Mouse (Mus musculus) forebrain, embryonic 14.5 days (tissue): Measurements from ENCODE around the gene Vgll3. TPM values are rescaled to one million over a fixed set of nuclear protein-coding genes. Genes with fewer than 3 reads are reported as not detected.

Source experiments
- ATAC-seq: fragments of 200-750 bp; cut with Nextera tagmentation; 2 replicates; pipeline ENCODE4 v1.8.0; 2017; ENCODE audit warnings: mild to moderate bottlenecking, moderate library complexity
- DNase-seq: peaks from one replicate; pipeline ENCODE4 v3.0.0-alpha.2; 2015; ENCODE audit warnings: low spot score
- H3K27ac ChIP-seq: fragments of 300-500 bp; sonication (generic); 2 replicates; pipeline ENCODE4 v1.5.1; 2014; ENCODE audit warnings: low read depth, mild to moderate bottlenecking, control low read depth, low read length, moderate library complexity
- H3K27me3 ChIP-seq: fragments of 300-500 bp; sonication (generic); replicated peaks from 2 replicates; pipeline ENCODE4 v1.6.1; 2014; ENCODE audit warnings: low read length, control low read depth, mixed read lengths; ENCODE audit not compliant: control insufficient read depth, insufficient read depth
- H3K36me3 ChIP-seq: fragments of 300-500 bp; sonication (generic); 2 replicates; pipeline ENCODE4 v1.6.1; 2014; ENCODE audit warnings: low read length, control low read depth; ENCODE audit not compliant: control insufficient read depth, insufficient read depth
- H3K4me1 ChIP-seq: fragments of 300-500 bp; sonication (generic); 2 replicates; pipeline ENCODE4 v1.6.1; 2014; ENCODE audit warnings: antibody characterized with exemption, low read length, control low read depth; ENCODE audit not compliant: control insufficient read depth, insufficient read depth
- H3K4me2 ChIP-seq: fragments of 300-500 bp; sonication (generic); 2 replicates; pipeline ENCODE4 v1.6.1; 2014; ENCODE audit warnings: mild to moderate bottlenecking, control low read depth, low read length
- H3K4me3 ChIP-seq: fragments of 300-500 bp; sonication (generic); 2 replicates; pipeline ENCODE4 v1.5.1; 2014; ENCODE audit warnings: low read depth, low read length, control low read depth
- H3K9ac ChIP-seq: fragments of 300-500 bp; sonication (generic); 2 replicates; pipeline ENCODE4 v1.6.1; 2014; ENCODE audit warnings: mild to moderate bottlenecking, low read length, control low read depth, moderate library complexity
- H3K9me3 ChIP-seq: fragments of 300-500 bp; sonication (generic); replicated peaks from 2 replicates; pipeline ENCODE4 v1.6.1; 2016; ENCODE audit warnings: low read length, control low read depth, mixed read lengths; ENCODE audit not compliant: control insufficient read depth
- WGBS: fragments of 180-500 bp; shearing (Covaris S2); extraction: QIAGEN DNeasy Blood & Tissue Kit; methylation state at CpG from one replicate; pipeline ENCODE4 v1.1.7; 2014; 5-methylcytosine and 5-hydroxymethylcytosine counted together
- polyA plus RNA-seq: library from polyadenylated mRNA; unstranded; fragments of >200 nt; fragmentation: Nextera tagmentation; extraction: Ambion mirVana; gene quantifications from 2 replicates; pipeline ENCODE4 v1.2.1, GENCODE M21; 2014

Vgll3 gene
- polyA plus RNA-seq, 1 experiment from 2014 or later, result 0.42 TPM

GRCm38 (mm10) chr16:65834721-65835120 is 19.7 kb downstream of the Vgll3 start:
- H3K4me1 ChIP-seq, result no peaks in the 10 kb centered on the region
- whole genome bisulfite sequencing, result 87% methylated on average over 3 of the region's 3 CpGs
- no peak overlapping the region for H3K4me2 ChIP-seq
- no peaks in the 10 kb centered on the region for H3K27me3 ChIP-seq
- no peak overlapping the region for H3K27ac ChIP-seq
- no peaks in the 10 kb centered on the region for H3K36me3 ChIP-seq
- ATAC-seq, result no peak
- no peak for DNase-seq
- H3K9me3 ChIP-seq, result no peaks in the 10 kb centered on the region
- no peak overlapping the region for H3K4me3 ChIP-seq
- no peak overlapping the region for H3K9ac ChIP-seq

GRCm38 (mm10) chr16:65850126-65850525 is 35.1 kb downstream of the Vgll3 start:
- ATAC-seq (no peak), DNase-seq (no peak)
- H3K9ac ChIP-seq, result no peak overlapping the region
- no peaks in the 10 kb centered on the region for H3K27me3 ChIP-seq
- no peak overlapping the region for H3K4me3 ChIP-seq
- H3K4me1 ChIP-seq, result no peaks in the 10 kb centered on the region
- no peak overlapping the region for H3K4me2 ChIP-seq
- 89% methylated on average over 1 of the region's 1 CpGs for WGBS
- H3K27ac ChIP-seq, result no peak overlapping the region
- no peaks in the 10 kb centered on the region for H3K36me3 ChIP-seq
- no peaks in the 10 kb centered on the region for H3K9me3 ChIP-seq

GRCm38 (mm10) chr16:65864471-65864870 is 49.4 kb downstream of the Vgll3 start:
- no peak overlapping the region for H3K4me2 ChIP-seq
- 86% methylated on average over 5 of the region's 5 CpGs for WGBS
- no peaks in the 10 kb centered on the region for H3K9me3 ChIP-seq
- no peak overlapping the region for H3K9ac ChIP-seq
- no peak for DNase-seq
- H3K4me3 ChIP-seq, result no peak overlapping the region
- H3K36me3 ChIP-seq, result no peaks in the 10 kb centered on the region
- no peak for ATAC-seq
- no peak overlapping the region for H3K27ac ChIP-seq
- no peaks in the 10 kb centered on the region for H3K4me1 ChIP-seq
- no peaks in the 10 kb centered on the region for H3K27me3 ChIP-seq

GRCm38 (mm10) chr16:65867927-65868326 is 52.9 kb downstream of the Vgll3 start:
- Histone ChIP-seq H3K9me3 (no peaks in the 10 kb centered on the region), H3K4me1 (no peaks in the 10 kb centered on the region), H3K27ac (no peak overlapping the region), H3K36me3 (no peaks in the 10 kb centered on the region), H3K4me2 (no peak overlapping the region), H3K4me3 (no peak overlapping the region), H3K27me3 (no peaks in the 10 kb centered on the region), H3K9ac (no peak overlapping the region)
- ATAC-seq, result no peak
- no peak for DNase-seq
- 85% methylated on average over 2 of the region's 2 CpGs for WGBS

- Histone ChIP-seq H3K9ac (no peak overlapping the region), H3K4me2 (no peak overlapping the region), H3K27me3 (no peaks in the 10 kb centered on the region), H3K9me3 (no peaks in the 10 kb centered on the region), H3K36me3 (no peaks in the 10 kb centered on the region), H3K4me3 (no peak overlapping the region), H3K4me1 (no peaks in the 10 kb centered on the region), H3K27ac (no peak overlapping the region)
- ATAC-seq, result no peak
- 85% methylated on average over 2 of the region's 2 CpGs for WGBS
- DNase-seq, result no peak
These were observed 53.9 kb downstream of the Vgll3 start for GRCm38 (mm10) chr16:65868933-65869332.

- Histone ChIP-seq H3K36me3 (no peaks in the 10 kb centered on the region), H3K4me3 (no peak overlapping the region), H3K4me2 (no peak overlapping the region), H3K9me3 (no peaks in the 10 kb centered on the region), H3K4me1 (no peaks in the 10 kb centered on the region), H3K27ac (no peak overlapping the region), H3K27me3 (no peaks in the 10 kb centered on the region), H3K9ac (no peak overlapping the region)
- 73% methylated on average over 4 of the region's 4 CpGs for WGBS
- DNase-seq (no peak), ATAC-seq (no peak)
These were observed 73.9 kb downstream of the Vgll3 start for GRCm38 (mm10) chr16:65888940-65889339.
